Mouse (Mus musculus): ENCODE data around the gene Apool. TPM values are rescaled to one million over a fixed set of nuclear protein-coding genes. Genes with fewer than 3 reads are reported as not detected.

Apool gene
- 1 to 10 TPM; 5.4 to 6.8 TPM for total RNA-seq (2021)
- long read RNA-seq, transcript Apool-201 (9 exons, 1,359 nt): major isoform, 7 of 9 reads
- long read RNA-seq, partial matches to known transcripts: 0 of 9 reads
- long read RNA-seq, other reads (novel, unspliced or antisense): 2 of 9 reads

- peak; percentile 80 to 82 for DNase-seq (ENCODE audit: low spot score in 2 of 2)
Observed at GRCm38 (mm10) chrX:112310804-112311530, at the start of gene Apool. TSS of gene Apool (plus strand) at chrX:112311334.

DNA sequence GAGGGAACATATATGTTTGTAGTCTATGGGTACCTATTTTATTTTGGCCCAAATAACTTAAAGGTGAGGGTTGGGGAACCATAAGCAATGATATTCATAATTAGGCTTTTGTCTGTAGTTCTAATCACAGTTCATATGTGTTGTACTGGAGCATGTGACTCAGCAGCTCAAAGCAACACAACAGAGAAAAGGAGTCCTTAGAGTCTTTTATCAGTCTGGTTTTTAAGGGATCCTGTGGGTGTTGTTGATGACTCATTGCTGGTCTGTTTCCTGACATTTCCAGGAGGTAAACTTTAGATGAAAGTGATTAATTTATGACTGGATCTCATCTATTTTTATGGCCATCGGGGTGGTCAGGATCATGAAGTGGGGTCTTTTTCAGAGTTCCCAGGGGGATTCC, 37.6 kb upstream of the Apool start:
- DNase-seq (ENCODE audit: low spot score in 2 of 2): no peak

GRCm38 (mm10) chrX:112311531-112311887, 375 bp downstream of the Apool start:
- no peak for DNase-seq (ENCODE audit: low spot score in 2 of 2)

DNA sequence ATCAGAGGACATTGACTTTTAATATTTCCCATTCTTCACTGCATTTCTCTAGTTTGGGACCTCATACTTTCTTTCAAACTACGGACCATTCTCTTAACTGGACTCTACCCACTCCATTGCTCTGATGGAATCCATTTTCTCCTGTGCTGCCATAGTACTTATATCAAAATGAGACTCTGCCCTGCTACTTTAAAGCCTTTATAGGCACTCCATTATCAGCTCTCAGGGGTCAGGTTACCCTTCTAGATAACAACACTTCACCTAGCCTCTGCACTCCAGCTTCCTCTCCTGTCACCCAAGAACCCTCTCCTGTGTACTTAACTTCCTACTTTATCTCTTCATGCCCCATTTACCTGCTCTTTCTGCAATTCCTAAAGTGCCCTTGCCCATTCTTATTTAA, 960 bp downstream of the Apool start:
- DNase-seq (ENCODE audit: low spot score in 2 of 2): no peak

DNA sequence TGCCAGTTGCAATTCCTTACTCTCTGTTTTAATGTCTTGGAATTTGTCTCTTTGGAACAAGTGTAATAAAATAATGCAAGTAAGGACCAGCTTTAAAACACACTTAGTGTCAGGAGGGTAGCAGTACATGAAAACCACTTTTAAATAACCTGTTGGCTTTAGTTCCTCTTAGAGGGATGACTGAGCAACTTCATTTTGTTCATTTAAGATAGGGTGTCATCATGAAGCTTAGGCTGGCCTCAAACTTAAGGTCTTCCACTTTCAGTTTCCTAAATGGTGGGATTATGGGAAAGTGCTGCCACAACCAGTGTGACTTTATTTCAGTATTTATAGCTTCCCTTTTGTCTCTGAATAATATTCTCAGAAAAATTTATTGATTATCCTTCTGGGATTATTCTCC, 9.1 kb downstream of the Apool start:
- DNase-seq (ENCODE audit: low spot score in 2 of 2): no peak

GRCm38 (mm10) chrX:112339486-112339885, 28.4 kb downstream of the Apool start:
- no peak for DNase-seq (ENCODE audit: low spot score in 2 of 2)

DNA sequence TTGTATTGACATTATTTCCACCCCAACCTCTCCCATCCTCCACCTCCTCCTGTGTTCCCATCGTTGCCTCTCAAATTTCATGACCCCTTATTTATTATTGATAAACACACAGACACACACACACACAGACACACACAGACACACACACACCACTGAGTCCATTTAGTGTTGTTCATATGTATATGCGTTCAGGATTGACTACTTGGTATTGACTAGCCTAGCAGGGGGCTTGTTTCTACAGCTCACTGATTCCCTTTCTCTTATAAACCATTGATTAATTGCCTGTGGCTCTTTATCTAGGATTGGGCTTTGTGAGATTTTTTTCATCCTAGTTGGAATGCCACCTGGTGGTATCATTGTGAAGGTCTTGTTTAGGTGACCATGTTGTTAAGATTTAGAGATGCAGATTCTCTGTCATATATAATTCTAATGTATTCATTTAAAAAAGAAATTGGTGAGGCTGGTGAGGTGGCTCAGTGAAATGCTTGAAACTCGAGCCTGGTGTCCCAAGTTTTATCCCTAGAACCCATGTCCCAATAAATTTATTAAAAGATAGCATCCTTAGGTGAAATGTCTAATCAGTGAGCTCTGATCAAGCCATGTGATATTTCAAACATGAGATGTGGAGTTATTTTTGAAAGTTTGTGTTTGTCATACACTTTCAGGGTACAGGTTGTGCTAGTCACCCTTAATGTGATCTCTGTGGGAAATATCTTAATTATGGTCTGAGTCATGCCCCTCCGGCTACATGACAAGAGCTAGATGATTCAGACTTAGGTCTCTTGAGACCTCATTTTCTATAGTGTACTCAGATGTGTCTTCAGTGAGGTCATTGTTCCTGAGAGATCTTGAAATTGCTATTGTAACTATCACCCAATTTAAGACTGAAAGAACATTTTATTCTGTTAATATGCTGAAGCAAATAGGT, 36.6 kb downstream of the Apool start:
- DNase-seq (ENCODE audit: low spot score in 2 of 2): no peak

- peak; percentile 8 to 18 for DNase-seq (ENCODE audit: low spot score in 2 of 2)
Observed at GRCm38 (mm10) chrX:112348395-112348791, 37.3 kb downstream of the Apool start.

GRCm38 (mm10) chrX:112368426-112368825, 57.3 kb downstream of the Apool start:
- peak in 1 of 2 experiments; percentile 8 for DNase-seq (ENCODE audit: low spot score in 2 of 2)

GRCm38 (mm10) chrX:112370577-112371410, 59.7 kb downstream of the Apool start:
- peak; percentile 7 to 22 for DNase-seq (ENCODE audit: low spot score in 2 of 2)

DNA sequence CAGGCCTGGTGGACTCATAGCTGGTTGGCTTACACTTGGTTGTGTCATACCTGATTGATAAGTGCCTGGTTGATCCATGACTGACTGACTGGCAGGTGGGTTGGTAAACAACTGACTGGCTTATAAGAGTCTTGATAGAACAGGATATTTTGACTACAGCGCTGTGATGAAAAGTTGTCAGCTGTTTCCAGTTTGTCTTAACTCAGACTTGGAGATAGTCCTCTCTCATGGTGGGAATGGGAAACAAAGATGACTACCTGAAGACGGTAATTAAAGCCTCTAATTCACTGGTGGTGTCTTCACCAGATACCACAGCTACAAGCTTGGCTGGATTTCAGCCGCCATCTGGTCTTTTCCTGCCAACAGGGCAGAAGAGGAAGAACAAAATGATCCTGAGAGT, 95.5 kb downstream of the Apool start, which contains the start of gene Satl1:
TSS of gene Satl1 (minus strand) at position 101 of the 400 bp plus-strand sequence.
- DNase-seq (ENCODE audit: low spot score in 2 of 2): no peak

- no peak for DNase-seq (ENCODE audit: low spot score in 2 of 2)
Observed at GRCm38 (mm10) chrX:112412309-112412708, 101.2 kb downstream of the Apool start.

Other genes with a start within 250 kb of the Apool start
- gene 4933403O08Rik, start 72.3 kb upstream of the Apool start, total RNA-seq (2021): not detected
- gene Satl1, start 95.4 kb downstream of the Apool start, total RNA-seq (2021): not detected
- gene 2010106E10Rik, start 183.9 kb downstream of the Apool start, total RNA-seq (2021): not detected